ENCODE assay signal across 17 mouse cellular contexts in the genomic region with DNA sequence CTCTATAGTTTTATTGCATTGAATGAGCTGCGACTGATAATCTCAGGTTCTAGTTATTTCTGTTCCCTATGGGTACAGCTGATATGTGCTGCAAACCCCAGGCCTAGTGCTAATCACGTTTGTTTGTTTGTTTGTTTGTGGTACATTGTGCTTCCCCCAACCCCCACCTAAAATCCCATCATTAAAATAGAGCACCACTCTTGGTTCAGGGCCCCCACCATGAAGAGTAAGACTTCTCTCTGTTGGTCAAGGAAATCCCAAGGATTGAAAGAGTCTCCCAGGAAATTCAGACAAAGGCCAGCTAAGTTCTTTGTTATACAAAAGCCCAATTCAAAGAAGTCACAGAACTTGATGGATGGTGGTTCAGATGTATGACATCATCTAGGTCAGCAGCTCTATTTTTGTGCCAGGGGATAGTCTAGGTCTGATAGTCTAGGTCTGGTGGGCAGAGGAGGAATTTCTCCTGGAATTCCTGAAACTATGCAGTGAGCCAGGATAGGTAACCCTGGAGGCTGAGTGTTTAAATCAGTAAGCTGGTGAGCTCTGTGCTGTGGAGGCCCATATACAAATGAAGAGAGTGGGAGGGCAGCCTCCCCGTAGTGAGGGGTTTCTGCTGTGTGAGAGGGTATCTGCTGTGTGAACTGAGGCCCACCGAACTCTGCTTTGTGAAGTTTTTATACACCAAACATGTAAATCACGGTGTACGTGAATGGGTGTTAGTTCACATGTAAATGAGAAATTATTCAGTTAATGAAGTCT.
DNase-seq lines count a peak whose midpoint lies in the region; ATAC-seq lines count a peak whose summit lies in the region.
"Had no signal": no experiment of that assay in that cellular context is flagged by ENCODE, and none has a peak within 500 bp of the region (broad histone marks: within the 10 kb centered on the region; RNA-seq: fewer than 3 reads in every experiment).

No protein-coding gene starts in this region.

- no peak overlapping the region for H3K4me2 ChIP-seq in forebrain, embryonic 16.5 days (ENCODE audit: low read length)
- H3K4me2 ChIP-seq in midbrain, embryonic 12.5 days (replicated peaks): no peak overlapping the region
- no peak overlapping the region for H3K4me2 ChIP-seq in neural tube, embryonic 15.5 days
- H3K4me2 ChIP-seq: embryonic facial prominence, embryonic 15.5 days; limb, embryonic 12.5 days had no signal

- no peaks in the 10 kb centered on the region for H3K27me3 ChIP-seq in forebrain, embryonic 16.5 days (replicated peaks; ENCODE audit: control insufficient read depth, insufficient read depth, low read length)
- H3K27me3 ChIP-seq in midbrain, embryonic 12.5 days: peaks cover 4% of the 10 kb centered on the region
- no peaks in the 10 kb centered on the region for H3K27me3 ChIP-seq in neural tube, embryonic 15.5 days (replicated peaks)
- H3K27me3 ChIP-seq: embryonic facial prominence, embryonic 15.5 days; limb, embryonic 12.5 days had no signal

- no peak overlapping the region for H3K9ac ChIP-seq in forebrain, embryonic 16.5 days (replicated peaks; ENCODE audit: low read depth, low read length)
- H3K9ac ChIP-seq in midbrain, embryonic 12.5 days (replicated peaks): no peak overlapping the region
- no peak overlapping the region for H3K9ac ChIP-seq in neural tube, embryonic 15.5 days (replicated peaks)
- H3K9ac ChIP-seq: embryonic facial prominence, embryonic 15.5 days; limb, embryonic 12.5 days had no signal

- peak overlapping the region; percentile 34 for H3K27ac ChIP-seq in forebrain, embryonic 16.5 days (ENCODE audit: low read length)
- H3K27ac ChIP-seq in midbrain, embryonic 12.5 days (replicated peaks): peak overlapping the region; percentile 17
- H3K27ac ChIP-seq in neural tube, embryonic 15.5 days (replicated peaks): no peak overlapping the region
- H3K27ac ChIP-seq: embryonic facial prominence, embryonic 15.5 days; gastrocnemius, adult 2 months; limb, embryonic 12.5 days; macrophage had no signal

- peaks cover 18% of the 10 kb centered on the region for H3K4me1 ChIP-seq in forebrain, embryonic 16.5 days (replicated peaks; ENCODE audit: control insufficient read depth, insufficient read depth, low read length)
- H3K4me1 ChIP-seq in midbrain, embryonic 12.5 days: peaks cover 46% of the 10 kb centered on the region
- H3K4me1 ChIP-seq in neural tube, embryonic 15.5 days: peaks cover 11% of the 10 kb centered on the region
- H3K4me1 ChIP-seq: embryonic facial prominence, embryonic 15.5 days; limb, embryonic 12.5 days had no signal

- peak; percentile 88 for ATAC-seq in forebrain, embryonic 16.5 days
- ATAC-seq in midbrain, embryonic 12.5 days (ENCODE audit: low FRiP score, low read depth): peak; percentile 80
- ATAC-seq in neural tube, embryonic 15.5 days (ENCODE audit: low FRiP score): peak; percentile 58
- ATAC-seq: activated CD4-positive, CD25-positive, alpha-beta regulatory T cell, adult 4 months had no signal

- intact Hi-C loops in gastrocnemius, postnatal 36 days (cut with DNase I): no loop called here

- H3K36me3 ChIP-seq in forebrain, embryonic 16.5 days (ENCODE audit: control insufficient read depth, insufficient read depth): no peaks in the 10 kb centered on the region
- no peaks in the 10 kb centered on the region for H3K36me3 ChIP-seq in midbrain, embryonic 12.5 days
- H3K36me3 ChIP-seq in neural tube, embryonic 15.5 days: no peaks in the 10 kb centered on the region
- H3K36me3 ChIP-seq: embryonic facial prominence, embryonic 15.5 days; limb, embryonic 12.5 days had no signal

- peak; percentile 25 for DNase-seq in embryo, embryonic 10 days (ENCODE audit: low spot score)
- DNase-seq in embryo, embryonic 9.5 days (ENCODE audit: extremely low spot score): no peak
- no peak for DNase-seq in B cell, adult 2 months
- DNase-seq in urinary bladder, postnatal 36 days (ENCODE audit: low spot score in 2 of 2): no peak
- DNase-seq in gastrocnemius, postnatal 36 days: no peak
- DNase-seq: cerebellum, postnatal 10 days; gastrocnemius, adult 2 months; kidney, postnatal 14 days; right cerebral cortex, postnatal 25 days; thymus, postnatal 14 days had no signal

- H3K4me3 ChIP-seq in forebrain, embryonic 16.5 days (replicated peaks; ENCODE audit: low read length): no peak overlapping the region
- H3K4me3 ChIP-seq in midbrain, embryonic 12.5 days: no peak overlapping the region
- H3K4me3 ChIP-seq in neural tube, embryonic 15.5 days (replicated peaks): no peak overlapping the region
- H3K4me3 ChIP-seq: embryonic facial prominence, embryonic 15.5 days; gastrocnemius, adult 2 months; limb, embryonic 12.5 days had no signal

- 16% methylated on average over 6 of the region's 6 CpGs for WGBS in forebrain, embryonic 16.5 days
- 30% methylated on average over 6 of the region's 6 CpGs for WGBS in midbrain, embryonic 12.5 days
- WGBS in neural tube, embryonic 15.5 days: 19% methylated on average over 6 of the region's 6 CpGs

- H3K9me3 ChIP-seq in forebrain, embryonic 16.5 days (ENCODE audit: control insufficient read depth, low read length): no peaks in the 10 kb centered on the region
- H3K9me3 ChIP-seq in midbrain, embryonic 12.5 days: no peaks in the 10 kb centered on the region
- H3K9me3 ChIP-seq in neural tube, embryonic 15.5 days (replicated peaks): no peaks in the 10 kb centered on the region
- H3K9me3 ChIP-seq: embryonic facial prominence, embryonic 15.5 days; limb, embryonic 12.5 days had no signal
